In the genomic region with DNA sequence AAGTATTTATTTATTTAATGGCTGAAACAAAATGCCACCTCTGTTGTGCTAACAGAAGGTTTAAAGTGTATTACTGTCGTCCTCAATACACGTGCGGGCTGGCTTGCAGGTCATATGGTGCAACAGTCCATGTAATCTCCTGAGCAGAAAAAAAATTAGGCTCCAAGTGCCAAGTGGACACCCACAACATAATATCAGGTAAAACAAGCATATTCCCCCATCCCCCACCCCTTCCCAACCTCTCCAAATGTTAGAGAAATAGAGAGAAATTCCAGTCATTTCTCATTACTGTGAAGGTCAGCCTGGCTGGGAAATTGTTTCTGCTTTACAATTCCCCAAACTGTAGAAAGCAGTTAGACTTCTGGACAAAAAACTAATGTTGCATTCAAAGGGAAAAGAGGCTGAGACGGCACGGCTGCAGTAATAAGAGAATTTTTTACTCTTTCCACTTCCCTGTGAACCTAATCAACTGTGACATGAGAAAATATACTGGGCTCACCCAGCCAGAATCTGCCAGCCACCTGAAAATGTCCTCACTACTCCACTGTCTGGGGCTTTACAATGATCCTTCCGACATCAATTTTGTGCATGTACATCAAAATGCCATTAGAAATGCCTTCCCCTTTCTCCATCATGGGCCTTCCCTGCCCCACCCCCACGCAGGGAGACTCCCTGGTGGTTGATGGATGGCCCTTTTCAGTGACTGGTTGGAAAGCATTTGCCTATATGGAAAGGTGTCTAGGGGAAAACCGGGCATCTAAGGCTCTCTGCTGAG, we compare ENCODE assay signal across 13 mouse cellular contexts.
DNase-seq lines count a peak whose midpoint lies in the region; ATAC-seq lines count a peak whose summit lies in the region.
"Had no signal": no experiment of that assay in that cellular context is flagged by ENCODE, and none has a peak within 500 bp of the region (broad histone marks: within the 10 kb centered on the region; RNA-seq: fewer than 3 reads in every experiment).

No protein-coding gene starts in this region.

- peak; percentile 74 for ATAC-seq in midbrain, embryonic 12.5 days (ENCODE audit: low FRiP score, low read depth)
- no peak for ATAC-seq in forebrain, embryonic 12.5 days (ENCODE audit: low FRiP score)
- no peak for ATAC-seq in CD4-positive, CD25-positive, alpha-beta regulatory T cell, adult 4 months

- WGBS in midbrain, embryonic 12.5 days, result 52% methylated on average over 8 of the region's 8 CpGs
- WGBS in forebrain, embryonic 12.5 days, result 60% methylated on average over 8 of the region's 8 CpGs

- no peaks in the 10 kb centered on the region for H3K36me3 ChIP-seq in midbrain, embryonic 12.5 days
- no peaks in the 10 kb centered on the region for H3K36me3 ChIP-seq in forebrain, embryonic 12.5 days (replicated peaks)
- H3K36me3 ChIP-seq: forebrain, embryonic 10.5 days; heart, embryonic 10.5 days had no signal

- DNase-seq in retina, postnatal 1 day, result peak; percentile 56
- no peak for DNase-seq in retina, embryonic 14.5 days (ENCODE audit: low spot score)
- peak; percentile 13 for DNase-seq in fibroblast of lung, adult 2 months (ENCODE audit: low read depth)
- DNase-seq in heart, adult 9 months (ENCODE audit: low spot score in 2 of 2), result no peak
- DNase-seq: cerebellum, adult 9-11 months; gastrocnemius, adult 2 months; lung, adult 18-20 months; spleen, adult 18-20 months had no signal

- H3K27me3 ChIP-seq in midbrain, embryonic 12.5 days, result no peaks in the 10 kb centered on the region
- no peaks in the 10 kb centered on the region for H3K27me3 ChIP-seq in forebrain, embryonic 12.5 days

- H3K27ac ChIP-seq in midbrain, embryonic 12.5 days (replicated peaks), result peak overlapping the region; percentile 56
- H3K27ac ChIP-seq in forebrain, embryonic 12.5 days, result no peak overlapping the region
- H3K27ac ChIP-seq: forebrain, embryonic 10.5 days; gastrocnemius, adult 2 months; heart, embryonic 10.5 days had no signal

- no peak overlapping the region for H3K9ac ChIP-seq in midbrain, embryonic 12.5 days (replicated peaks)
- H3K9ac ChIP-seq in forebrain, embryonic 12.5 days, result no peak overlapping the region

- H3K4me2 ChIP-seq in midbrain, embryonic 12.5 days (replicated peaks), result no peak overlapping the region
- H3K4me2 ChIP-seq in forebrain, embryonic 12.5 days, result no peak overlapping the region

- no peaks in the 10 kb centered on the region for H3K9me3 ChIP-seq in midbrain, embryonic 12.5 days
- H3K9me3 ChIP-seq in forebrain, embryonic 12.5 days, result no peaks in the 10 kb centered on the region
- H3K9me3 ChIP-seq: forebrain, embryonic 10.5 days; heart, embryonic 10.5 days had no signal

- H3K4me3 ChIP-seq in midbrain, embryonic 12.5 days, result no peak overlapping the region
- H3K4me3 ChIP-seq in forebrain, embryonic 12.5 days (replicated peaks), result no peak overlapping the region
- H3K4me3 ChIP-seq: forebrain, embryonic 10.5 days; gastrocnemius, adult 2 months; heart, embryonic 10.5 days had no signal

- peaks cover 8% of the 10 kb centered on the region; the same call in 1 of the 2 replicates for H3K4me1 ChIP-seq in midbrain, embryonic 12.5 days
- H3K4me1 ChIP-seq in forebrain, embryonic 12.5 days, result peaks cover 8% of the 10 kb centered on the region; the same call in 1 of the 2 replicates
- H3K4me1 ChIP-seq: heart, embryonic 10.5 days had no signal

Comparison
In these comparisons a context has a peak if more than half of its experiments do, and no peak if none do; other contexts are left out.
1. DNase-seq: peak in retina, postnatal 1 day (single experiment) and fibroblast of lung, adult 2 months (single experiment); none in retina, embryonic 14.5 days (single experiment) and heart, adult 9 months (0 of 2).